Mouse (Mus musculus) liver, embryonic 14.5 days (tissue): ENCODE results near the gene Gpcpd1. TPM values are rescaled to one million over a fixed set of nuclear protein-coding genes. Genes with fewer than 3 reads are reported as not detected.

Source experiments
- ATAC-seq: fragments of 200-750 bp; cut with Nextera tagmentation; 2 replicates; pipeline ENCODE4 v1.8.0; 2017; ENCODE audit warnings: moderate number of reproducible peaks, mild to moderate bottlenecking, moderate library complexity; ENCODE audit not compliant: insufficient read depth
- DNase-seq, 3 experiments: peaks; one replicate each; pipeline ENCODE4 v3.0.0-alpha.2; 2012 to 2013; ENCODE audit warnings: low read depth in 3 of 3, low spot score in 3 of 3
- H3K27ac ChIP-seq: fragments of 300-500 bp; sonication (generic); 2 replicates; pipeline ENCODE4 v1.5.1; 2014; ENCODE audit warnings: moderate library complexity, mild to moderate bottlenecking, control low read depth, inconsistent platforms
- H3K27me3 ChIP-seq: fragments of 300-500 bp; sonication (generic); 2 replicates; pipeline ENCODE4 v1.6.1; 2014; ENCODE audit warnings: mild to moderate bottlenecking, low read length, moderate library complexity; ENCODE audit not compliant: control insufficient read depth, insufficient read depth
- H3K36me3 ChIP-seq: fragments of 300-500 bp; sonication (generic); replicated peaks from 2 replicates; pipeline ENCODE4 v1.6.1; 2014; ENCODE audit warnings: low read depth; ENCODE audit not compliant: control insufficient read depth, insufficient read depth
- H3K4me1 ChIP-seq, 2 experiments: fragments of 200-500 bp in 1 of 2; fragments of 300-500 bp in 1 of 2; sonication (generic) in 1 of 2; replicated peaks; 2 replicates each; pipeline ENCODE4 v1.6.1; 2012 to 2014; ENCODE audit warnings: antibody characterized with exemption in 1 of 2, inconsistent platforms in 1 of 2, low read length in 1 of 2; ENCODE audit not compliant: control insufficient read depth in 2 of 2, insufficient read depth in 2 of 2
- H3K4me2 ChIP-seq: fragments of 300-500 bp; sonication (generic); 2 replicates; pipeline ENCODE4 v1.6.1; 2014; ENCODE audit warnings: low read depth, mild to moderate bottlenecking, control low read depth, moderate library complexity
- H3K4me3 ChIP-seq, 2 experiments: fragments of 200-500 bp in 1 of 2; fragments of 300-500 bp in 1 of 2; sonication (generic) in 1 of 2; 2 replicates each; pipeline ENCODE4 v1.5.1; 2012 to 2014; ENCODE audit warnings: low read depth in 2 of 2, low read length in 2 of 2, mild to moderate bottlenecking in 2 of 2, control low read depth in 1 of 2, inconsistent platforms in 1 of 2, moderate library complexity in 1 of 2; ENCODE audit not compliant: insufficient read depth in 1 of 2
- H3K9ac ChIP-seq: fragments of 300-500 bp; sonication (generic); replicated peaks from 2 replicates; pipeline ENCODE4 v1.6.1; 2014; ENCODE audit warnings: mild to moderate bottlenecking, control low read depth, moderate library complexity
- H3K9me3 ChIP-seq: fragments of 300-500 bp; sonication (generic); 2 replicates; pipeline ENCODE4 v1.6.1; 2016; ENCODE audit warnings: low read length, mixed read lengths; ENCODE audit not compliant: control insufficient read depth
- CTCF ChIP-seq: IDR thresholded peaks from 2 replicates; pipeline ENCODE4 v1.5.1; 2016; ENCODE audit warnings: antibody characterized with exemption, low read depth, control low read depth
- EP300 ChIP-seq: IDR thresholded peaks from 2 replicates; pipeline ENCODE4 v1.6.1; 2016; ENCODE audit warnings: antibody characterized with exemption, low read depth
- WGBS: fragments of 180-500 bp; shearing (Covaris S2); extraction: QIAGEN DNeasy Blood & Tissue Kit; methylation state at CpG from one replicate; pipeline ENCODE4 v1.1.7; 2014; ENCODE audit not compliant: insufficient replicate concordance; 5-methylcytosine and 5-hydroxymethylcytosine counted together
- polyA plus RNA-seq, 2 experiments: library from polyadenylated mRNA; depleted of rRNA in 1 of 2; stranded (reverse) in 1 of 2; unstranded in 1 of 2; fragments of >200 nt; fragmentation: Nextera tagmentation in 1 of 2; extraction: Ambion mirVana in 1 of 2; gene quantifications; 2 replicates each; pipeline versions ENCODE4 v1.2.1 to v1.2.3; 2012 to 2014

Gpcpd1 gene
- polyA plus RNA-seq, 2 experiments, result 31.0 to 67.7 TPM

DNA sequence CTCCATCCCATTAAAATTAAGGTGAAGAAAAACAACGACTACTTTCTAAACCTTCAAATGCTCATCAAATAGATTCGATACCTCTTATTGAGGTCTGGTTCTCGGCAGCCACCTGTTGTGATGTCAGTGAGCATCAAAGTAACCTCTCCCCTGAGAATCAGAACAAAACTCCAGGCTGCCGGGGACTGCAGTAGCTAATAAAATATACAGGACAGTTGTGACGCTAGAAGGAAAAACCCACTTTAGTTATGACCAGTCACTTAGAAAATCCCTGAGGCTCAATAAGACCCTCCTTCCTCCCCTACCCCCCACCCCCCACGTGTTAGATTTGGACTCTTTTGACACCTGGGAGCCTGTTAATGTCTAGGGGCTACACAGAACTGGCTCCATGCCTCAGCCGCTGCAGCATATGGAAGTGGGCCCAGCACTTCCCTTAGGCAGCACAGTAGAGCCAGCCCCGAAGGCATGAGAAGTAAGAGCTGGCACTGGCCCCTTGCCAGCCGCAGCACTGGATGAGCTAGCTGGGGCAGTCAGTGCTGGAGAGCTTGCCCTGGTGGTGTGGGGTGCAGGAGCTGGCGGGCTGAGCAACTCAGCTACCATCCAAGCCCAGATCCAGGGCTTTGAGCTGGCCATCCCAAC is 60.5 kb downstream of the Gpcpd1 start:
- no peak for DNase-seq
- H3K4me2 ChIP-seq, result no peak overlapping the region
- no peaks in the 10 kb centered on the region for H3K27me3 ChIP-seq
- no peak for TF ChIP-seq CTCF
- no peak for TF ChIP-seq EP300
- no peaks in the 10 kb centered on the region for H3K9me3 ChIP-seq
- peak; percentile 14; the same call in 1 of the 2 replicates for ATAC-seq
- WGBS, result 75% methylated on average over 10 of the region's 10 CpGs
- no peak overlapping the region for H3K27ac ChIP-seq
- H3K4me3 ChIP-seq, result no peak overlapping the region
- H3K4me1 ChIP-seq, result no peaks in the 10 kb centered on the region
- no peak overlapping the region for H3K9ac ChIP-seq
- H3K36me3 ChIP-seq, result peaks cover 28% of the 10 kb centered on the region

DNA sequence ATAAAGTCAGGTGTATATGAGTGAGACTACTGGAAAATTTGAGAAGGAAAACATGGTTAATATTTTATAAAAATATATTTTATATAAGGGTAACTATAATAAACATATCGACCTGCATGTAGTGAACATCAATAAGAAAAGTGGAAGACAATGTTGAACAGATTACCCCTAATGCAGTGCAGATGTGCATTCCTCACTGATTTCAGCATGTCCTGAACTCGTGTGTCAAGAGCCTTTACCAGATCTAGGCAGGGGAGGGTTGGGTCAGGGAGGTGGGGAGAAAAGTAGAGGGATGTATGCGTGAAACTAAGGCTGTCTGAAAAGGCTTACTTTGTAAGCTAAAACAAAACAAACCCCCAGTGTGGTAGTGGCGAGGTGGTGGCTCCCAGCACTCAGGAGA is 61.4 kb downstream of the Gpcpd1 start:
- ATAC-seq (no peak), DNase-seq (no peak)
- H3K27ac ChIP-seq, result no peak overlapping the region
- peaks cover 20% of the 10 kb centered on the region for H3K36me3 ChIP-seq
- TF ChIP-seq EP300 (no peak), CTCF (no peak)
- H3K27me3 ChIP-seq, result no peaks in the 10 kb centered on the region
- WGBS, result 70% methylated on average over 4 of the region's 4 CpGs
- H3K4me1 ChIP-seq, result no peaks in the 10 kb centered on the region
- no peak overlapping the region for H3K9ac ChIP-seq
- no peak overlapping the region for H3K4me2 ChIP-seq
- no peaks in the 10 kb centered on the region for H3K9me3 ChIP-seq
- no peak overlapping the region for H3K4me3 ChIP-seq

GRCm38 (mm10) chr2:132518021-132518901 is 69.3 kb downstream of the Gpcpd1 start:
- no peaks in the 10 kb centered on the region for H3K9me3 ChIP-seq
- ATAC-seq (peak; percentile 16; the same call in 1 of the 2 replicates), DNase-seq (no peak)
- 34% methylated on average over 18 of the region's 18 CpGs for WGBS
- H3K36me3 ChIP-seq, result no peaks in the 10 kb centered on the region
- TF ChIP-seq EP300, result no peak
- no peak overlapping the region for H3K9ac ChIP-seq
- no peak overlapping the region for H3K4me2 ChIP-seq
- no peak overlapping the region for H3K4me3 ChIP-seq
- peaks cover 5% of the 10 kb centered on the region in 2 experiments for H3K4me1 ChIP-seq
- H3K27ac ChIP-seq, result no peak overlapping the region
- H3K27me3 ChIP-seq, result no peaks in the 10 kb centered on the region

- ATAC-seq, result no peak
- no peak overlapping the region for H3K9ac ChIP-seq
- WGBS, result 66% methylated on average over 6 of the region's 6 CpGs
- no peak overlapping the region for H3K27ac ChIP-seq
- no peak for TF ChIP-seq EP300
- TF ChIP-seq CTCF, result no peak
- H3K27me3 ChIP-seq, result no peaks in the 10 kb centered on the region
- peaks cover 13 to 14% of the 10 kb centered on the region in 2 experiments for H3K4me1 ChIP-seq
- H3K36me3 ChIP-seq, result no peaks in the 10 kb centered on the region
- DNase-seq, result no peak
- H3K9me3 ChIP-seq, result no peaks in the 10 kb centered on the region
- no peak overlapping the region for H3K4me3 ChIP-seq
- H3K4me2 ChIP-seq, result no peak overlapping the region
These were observed 70.2 kb downstream of the Gpcpd1 start for GRCm38 (mm10) chr2:132517194-132517836.
